Mouse (Mus musculus): ENCODE measurements at regions not wholly inside any gene's neighbourhood (a gene's known extent, or its start where the extent isn't known, plus 50 kb on each side); places are given as distances from the start of the nearest gene placed in this dataset.

DNA sequence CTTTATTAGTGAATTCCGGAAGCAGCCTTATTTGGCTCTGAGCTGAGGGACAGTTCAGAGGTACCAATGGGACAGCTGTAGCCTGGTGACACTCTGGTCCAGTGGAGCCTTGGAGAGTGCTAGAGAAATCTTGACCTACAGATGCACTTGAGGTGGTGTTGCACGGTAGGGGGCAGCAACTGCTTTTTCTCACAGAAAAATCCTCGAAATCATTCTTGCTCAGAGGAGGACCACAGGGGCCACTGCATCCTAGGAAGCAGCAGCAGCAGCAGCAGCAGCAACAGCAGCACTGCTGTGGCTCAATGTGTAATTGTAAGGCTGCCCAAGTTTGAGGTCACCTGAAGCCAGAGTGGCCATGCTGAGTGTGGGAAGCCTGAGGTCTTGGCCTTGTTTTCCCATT is 299.7 kb upstream of the Ppp2r3a start:
- no peak for DNase-seq

DNA sequence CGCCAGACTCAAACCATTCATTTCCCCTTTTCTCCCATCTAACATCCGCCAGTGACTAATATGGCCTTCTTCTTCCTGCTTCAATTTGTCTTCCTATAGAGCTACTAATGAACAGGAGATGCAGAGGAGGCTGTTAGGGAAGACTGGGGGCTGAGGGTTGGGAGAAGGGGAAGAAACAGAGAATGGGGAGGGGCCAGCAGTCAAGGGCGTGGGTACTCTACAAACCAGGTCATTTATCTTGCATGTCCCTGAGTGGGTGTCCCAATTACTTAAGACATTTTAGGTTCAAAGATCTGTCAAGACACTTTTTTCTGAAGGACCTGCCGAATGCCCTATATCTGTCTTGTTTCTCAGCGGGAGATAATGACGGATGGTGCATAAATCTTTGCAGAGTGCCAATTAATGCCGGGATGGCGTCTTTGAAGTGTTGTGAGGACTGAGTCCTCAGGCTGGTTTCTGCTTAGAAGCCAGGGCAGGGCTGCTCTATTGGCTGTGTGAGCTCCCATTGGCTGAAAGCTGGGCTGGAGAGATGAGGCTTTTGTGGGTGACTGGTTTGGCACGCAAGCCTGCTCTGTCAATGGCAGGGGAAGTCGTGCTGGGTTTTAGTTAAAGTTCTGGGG is 294.7 kb upstream of the Ppp2r3a start:
- no peak for DNase-seq

DNA sequence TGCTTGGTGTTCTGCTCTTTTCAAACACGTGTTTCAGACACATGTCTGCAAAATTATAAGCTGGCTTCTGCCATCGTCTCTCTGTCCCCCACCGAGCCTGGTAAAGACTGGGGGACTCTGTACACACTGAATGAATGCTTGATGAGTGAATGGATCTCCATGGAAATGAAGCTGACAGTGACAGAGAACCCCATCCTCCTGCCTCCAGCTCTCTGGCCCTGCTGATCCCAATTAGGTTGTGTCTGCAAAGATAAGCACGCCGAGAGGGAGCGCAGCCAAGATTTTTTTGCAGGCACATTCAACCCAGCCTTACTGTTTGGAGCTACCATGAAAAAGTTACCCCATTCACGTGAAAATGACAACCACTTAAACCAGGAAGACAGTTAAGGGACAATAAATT is 266.5 kb upstream of the Ppp2r3a start:
- no peak for DNase-seq

DNA sequence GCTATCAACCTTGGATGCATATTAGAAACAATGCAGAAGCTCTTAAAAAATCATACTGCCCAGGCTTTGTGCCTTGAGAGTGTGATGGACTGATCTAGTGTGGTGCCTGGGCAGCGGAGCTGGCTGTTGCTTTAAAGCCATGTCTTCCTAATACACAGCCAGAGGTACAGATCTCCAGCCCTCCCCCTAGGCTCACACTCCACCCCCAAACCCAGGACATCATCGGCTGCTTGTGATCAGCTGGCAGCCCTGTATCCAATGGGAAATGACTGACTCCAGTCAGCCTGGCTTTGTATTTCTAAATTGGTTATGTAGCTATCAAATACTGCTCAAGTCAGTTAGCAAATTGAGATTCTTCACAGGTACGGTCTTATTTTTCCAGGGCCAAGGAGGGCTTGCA is 259.2 kb upstream of the Ppp2r3a start:
- no peak for DNase-seq

DNA sequence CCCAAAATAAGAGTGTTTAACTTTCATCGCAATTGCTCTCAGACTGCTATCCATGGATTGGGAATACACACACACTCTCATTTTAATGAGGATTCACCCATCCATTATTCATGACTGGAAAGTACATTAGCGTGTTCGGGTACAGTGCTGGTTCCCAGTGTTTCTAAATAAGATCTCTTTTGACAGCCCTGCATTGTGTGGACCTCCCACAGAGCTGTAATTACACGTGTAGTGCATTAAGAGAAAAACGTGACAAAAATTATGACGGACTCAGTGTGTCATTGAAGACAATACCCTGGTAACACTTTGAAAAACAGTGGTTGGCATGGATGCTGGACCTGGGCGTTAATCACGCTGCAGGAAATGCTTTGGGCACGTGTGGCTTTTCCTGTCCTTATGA is 257.6 kb upstream of the Ppp2r3a start:
- DNase-seq: no peak

DNA sequence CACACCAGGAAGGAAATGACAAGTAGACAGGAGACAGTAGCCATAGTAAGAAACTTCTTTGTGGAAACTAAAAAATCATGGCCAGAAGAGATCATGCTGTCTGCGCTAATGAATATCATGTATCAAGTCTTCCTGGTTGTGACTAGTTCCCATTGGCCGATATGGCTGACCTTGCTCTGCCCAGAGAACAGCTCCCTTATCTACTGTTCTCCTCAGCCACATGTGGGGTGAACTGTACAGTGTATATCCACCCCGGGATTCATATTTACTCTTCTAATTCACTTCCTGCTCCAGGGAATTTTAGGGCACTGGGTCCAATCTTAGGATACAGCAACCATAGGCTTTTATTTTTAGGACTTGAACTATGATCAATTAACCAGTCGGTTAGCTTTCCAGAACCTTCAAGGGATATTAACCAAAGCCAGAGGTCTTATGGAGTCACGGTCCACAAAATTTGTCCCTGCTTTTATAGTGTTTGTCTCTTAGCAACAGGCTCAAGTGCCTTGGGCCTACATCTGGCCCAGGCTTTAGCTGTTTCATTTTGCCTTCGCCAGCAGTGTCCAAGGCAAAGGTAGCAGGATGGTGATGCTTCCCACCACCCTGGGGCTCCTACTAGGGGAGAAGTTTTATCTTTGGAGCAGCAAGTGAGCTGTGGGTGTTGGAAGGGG is 255.6 kb upstream of the Ppp2r3a start:
- no peak for DNase-seq

DNA sequence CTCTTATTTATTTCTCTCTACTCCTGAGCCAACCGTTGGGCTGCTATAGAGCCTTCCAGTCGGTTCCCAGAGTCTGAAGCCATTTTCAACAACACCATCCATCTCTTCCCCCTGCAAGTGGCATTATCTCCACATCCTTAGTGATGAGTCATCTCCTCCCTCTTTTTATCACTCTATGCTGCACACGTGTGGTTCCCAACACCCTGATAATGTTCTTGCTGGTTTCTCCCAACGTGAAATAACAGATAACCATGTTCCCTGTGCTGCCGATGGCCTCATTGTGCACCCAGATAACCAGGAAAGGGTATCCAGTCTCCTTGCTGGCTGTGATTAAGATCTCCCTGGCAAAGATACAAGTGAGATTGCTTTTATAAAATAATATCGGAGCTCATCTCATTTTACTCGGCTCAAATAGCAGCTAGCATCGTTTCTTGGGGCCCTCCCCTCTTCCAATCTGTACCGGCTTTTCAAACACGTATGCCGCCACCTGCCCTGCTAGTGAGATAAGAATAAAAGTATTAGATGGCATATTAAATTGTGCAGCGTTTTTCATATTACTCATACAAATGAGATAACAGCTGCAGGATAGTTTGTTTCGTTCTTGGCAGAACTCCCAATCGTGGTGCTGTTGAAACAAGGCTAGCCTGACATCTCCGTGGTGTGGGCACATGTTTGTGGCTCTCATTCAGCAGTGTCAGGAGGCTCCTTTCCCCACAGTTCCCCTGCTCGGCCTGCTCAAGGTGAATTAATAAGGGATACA is 250.3 kb upstream of the Ppp2r3a start:
- peak; percentile 57 for DNase-seq

DNA sequence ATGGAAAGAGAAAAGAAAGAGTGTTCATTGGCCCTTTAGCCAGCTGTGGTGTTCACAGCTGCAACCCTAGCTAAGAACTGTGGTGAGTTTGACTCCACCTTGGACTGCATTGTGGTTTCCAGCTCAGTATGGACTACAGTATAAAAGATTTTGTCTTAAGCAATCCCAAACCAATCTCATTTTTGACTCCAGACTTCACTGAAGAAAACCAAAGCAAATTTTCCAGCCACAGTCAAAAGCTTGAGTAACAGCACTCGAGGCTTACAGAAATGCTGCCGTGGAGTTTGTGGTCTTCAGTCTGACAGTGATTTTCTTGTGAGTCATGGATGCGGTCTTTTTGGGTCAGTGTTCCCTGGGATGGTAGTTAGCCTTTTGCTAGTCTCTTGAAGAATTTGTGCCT is 249.4 kb upstream of the Ppp2r3a start:
- DNase-seq: peak; percentile 2

DNA sequence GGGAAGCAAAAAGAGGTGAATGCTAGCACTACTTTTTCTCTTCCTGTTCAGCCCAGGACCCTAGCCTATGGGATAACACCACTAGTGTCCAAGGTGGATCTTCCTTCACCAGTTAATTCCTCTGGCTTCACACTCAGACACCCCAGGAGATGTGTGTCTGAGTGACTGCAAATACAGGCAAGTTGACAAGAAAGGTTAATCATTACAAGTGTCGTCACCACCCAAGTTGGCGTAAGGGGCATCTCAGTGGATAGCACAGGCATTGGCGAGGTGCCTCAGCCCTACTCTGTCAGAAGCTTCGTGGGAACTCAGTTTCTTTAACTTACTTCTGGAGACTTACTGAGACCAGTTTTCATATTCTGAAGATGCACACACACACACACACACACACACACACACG is 247.1 kb upstream of the Ppp2r3a start:
- DNase-seq: no peak

DNA sequence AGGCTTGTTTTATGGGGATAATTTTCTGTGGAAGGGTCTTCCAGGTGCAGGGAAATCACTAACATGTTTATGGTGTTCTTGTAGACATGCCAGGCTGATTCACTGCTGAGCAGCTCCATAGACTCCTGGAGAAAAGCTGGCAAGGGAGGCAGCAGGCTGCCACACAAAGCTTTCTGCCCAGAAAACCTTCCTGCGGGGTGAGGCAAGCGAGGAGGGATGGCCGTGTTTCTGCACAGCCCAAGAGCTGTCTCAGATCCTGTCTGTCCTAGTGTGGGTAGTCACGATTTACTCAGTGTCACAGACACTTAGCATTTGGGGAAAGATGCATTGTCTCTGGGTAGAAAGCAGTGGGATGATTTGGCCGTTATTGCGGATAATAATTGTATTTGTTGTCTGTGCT is 244.2 kb upstream of the Ppp2r3a start:
- DNase-seq: no peak

DNA sequence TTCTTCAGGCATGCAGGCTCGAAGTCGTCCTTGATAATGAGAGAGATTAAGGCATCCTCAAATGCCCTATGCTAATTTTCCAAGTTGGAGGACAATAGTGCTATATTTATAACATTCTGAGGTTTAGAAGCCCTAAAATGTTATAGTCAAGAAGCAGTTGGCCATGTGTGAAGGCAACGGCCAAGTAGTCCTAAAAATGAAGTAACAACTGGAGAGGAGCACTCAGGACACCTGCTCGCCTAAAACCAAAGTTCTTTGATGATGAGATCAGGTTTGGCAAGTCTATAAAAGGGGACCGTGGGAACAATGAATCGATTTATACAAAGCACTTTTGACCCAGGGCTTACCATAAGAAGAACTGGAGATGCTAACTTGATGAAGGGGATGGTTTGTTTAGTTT is 237.4 kb upstream of the Ppp2r3a start:
- DNase-seq: no peak

DNA sequence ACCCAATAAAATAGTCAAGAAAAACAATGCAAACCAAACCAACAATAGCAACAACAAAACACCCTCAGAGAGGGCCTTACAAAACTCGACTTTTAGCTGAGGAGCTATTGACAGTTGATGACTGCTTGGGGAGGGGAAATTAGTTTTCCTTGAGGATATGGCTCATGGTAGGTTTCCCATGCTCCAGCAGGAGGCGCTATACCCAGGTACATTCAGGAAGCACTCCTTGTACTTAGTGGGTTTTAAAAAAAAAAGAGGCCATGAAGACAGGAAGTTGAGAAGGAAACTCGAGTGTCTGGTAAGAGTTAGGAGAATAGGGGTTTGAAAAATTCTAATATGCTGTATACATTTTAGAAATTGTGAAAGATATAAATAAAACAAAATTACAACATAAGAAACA is 224.6 kb upstream of the Ppp2r3a start:
- DNase-seq: no peak

DNA sequence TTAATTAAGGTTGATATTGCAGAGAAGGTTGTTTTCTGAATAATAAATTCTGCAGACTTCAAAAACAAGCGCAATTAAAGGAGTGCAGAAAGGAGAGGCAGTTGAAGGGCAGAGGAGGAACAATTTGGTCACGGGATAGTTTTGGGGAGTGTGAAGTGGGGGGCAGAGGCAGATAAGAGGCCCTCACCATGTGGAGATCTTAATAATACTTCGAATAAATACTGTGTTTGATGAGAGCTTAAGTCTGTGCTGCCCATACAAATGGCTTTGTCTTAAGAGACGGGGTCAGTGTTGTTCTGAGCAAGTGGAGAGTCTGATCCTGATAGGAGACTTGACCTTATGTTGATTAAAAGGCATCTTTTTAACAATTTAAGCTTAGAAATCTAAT is 221.5 kb upstream of the Ppp2r3a start:
- no peak for DNase-seq

DNA sequence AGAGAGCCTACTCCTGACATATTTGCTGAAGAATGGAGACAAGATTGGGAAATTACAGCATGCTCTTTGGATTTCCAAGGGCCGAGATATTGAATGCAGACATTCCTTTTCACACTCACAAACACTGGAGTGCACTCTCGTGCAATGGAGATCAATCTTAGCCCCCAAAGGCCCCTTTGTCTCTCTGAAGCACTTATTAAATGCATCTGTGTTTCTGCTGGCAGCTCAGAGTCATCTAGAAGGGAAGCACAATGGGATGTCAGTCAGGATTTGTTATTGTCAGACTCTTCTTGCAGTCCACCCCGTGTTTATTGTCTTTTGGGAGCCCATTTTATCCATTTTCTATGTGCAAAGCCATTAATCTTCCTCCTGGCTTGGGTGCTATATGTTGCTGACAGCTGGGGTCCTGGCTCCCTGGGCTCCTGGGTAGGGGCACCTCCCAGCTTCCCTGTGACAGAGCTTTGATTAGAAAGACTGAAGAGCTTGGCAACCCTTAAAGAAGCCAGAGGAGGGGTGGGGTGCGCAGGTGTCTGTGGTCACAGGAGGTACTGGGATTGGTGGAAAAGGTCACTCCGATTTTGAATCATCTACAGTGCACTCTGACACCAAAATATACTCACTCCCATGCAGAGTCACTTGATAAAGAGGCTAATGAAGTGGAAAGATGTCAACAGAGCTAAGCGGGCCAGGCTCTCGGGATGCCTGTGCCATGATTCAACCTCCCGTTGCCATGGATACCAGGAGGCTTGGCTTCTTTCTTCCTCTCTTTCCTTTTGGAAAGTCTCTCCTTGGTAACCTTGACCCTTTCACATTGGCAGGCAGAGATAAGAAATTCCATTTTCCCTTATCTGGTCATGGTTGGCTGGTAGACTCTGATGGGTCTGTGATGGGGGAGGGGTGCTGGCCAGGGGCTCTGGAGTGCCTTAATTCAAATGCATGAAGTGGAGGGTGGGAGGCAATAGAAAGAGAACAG is 220.8 kb upstream of the Ppp2r3a start:
- DNase-seq: peak; percentile 84

DNA sequence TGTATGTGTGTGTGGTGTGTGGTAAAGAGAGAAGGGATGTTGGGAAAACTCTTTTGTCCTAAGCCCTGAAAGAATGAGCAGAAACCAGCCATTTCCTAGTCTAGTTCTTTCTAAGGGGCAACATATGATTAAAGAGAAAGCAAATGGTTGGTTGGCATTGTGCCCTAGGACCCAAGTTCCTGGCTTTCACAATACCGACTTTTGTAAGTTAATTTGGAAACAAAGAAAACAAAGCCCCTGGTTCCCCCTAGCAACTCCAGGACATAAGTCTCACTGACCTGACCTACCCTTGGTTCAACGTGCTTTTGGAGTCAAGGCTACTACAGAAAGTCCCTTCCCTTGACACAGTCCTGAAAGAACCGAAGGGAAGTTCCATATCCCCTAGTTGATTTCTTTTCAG is 220.1 kb upstream of the Ppp2r3a start:
- no peak for DNase-seq

DNA sequence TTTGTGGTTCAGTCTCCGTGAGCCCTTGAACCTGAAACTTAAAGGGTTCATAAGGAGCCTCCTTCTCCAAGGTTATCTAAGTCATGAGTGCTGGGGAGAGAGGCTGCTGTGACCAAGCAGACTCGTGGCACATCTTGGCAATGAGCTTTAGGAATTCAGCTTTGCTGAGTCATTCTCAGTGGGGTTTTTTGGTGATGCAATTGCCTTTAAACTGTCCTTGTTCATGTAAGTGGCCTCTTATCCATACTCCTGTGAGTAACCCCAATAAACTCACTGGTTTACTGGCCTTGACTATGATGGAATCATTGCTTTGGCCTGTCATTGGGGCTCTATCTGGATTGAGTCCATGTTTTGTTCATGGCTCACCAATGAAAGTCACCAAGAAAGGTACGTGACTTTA is 218.2 kb upstream of the Ppp2r3a start:
- peak; percentile 72 for DNase-seq

DNA sequence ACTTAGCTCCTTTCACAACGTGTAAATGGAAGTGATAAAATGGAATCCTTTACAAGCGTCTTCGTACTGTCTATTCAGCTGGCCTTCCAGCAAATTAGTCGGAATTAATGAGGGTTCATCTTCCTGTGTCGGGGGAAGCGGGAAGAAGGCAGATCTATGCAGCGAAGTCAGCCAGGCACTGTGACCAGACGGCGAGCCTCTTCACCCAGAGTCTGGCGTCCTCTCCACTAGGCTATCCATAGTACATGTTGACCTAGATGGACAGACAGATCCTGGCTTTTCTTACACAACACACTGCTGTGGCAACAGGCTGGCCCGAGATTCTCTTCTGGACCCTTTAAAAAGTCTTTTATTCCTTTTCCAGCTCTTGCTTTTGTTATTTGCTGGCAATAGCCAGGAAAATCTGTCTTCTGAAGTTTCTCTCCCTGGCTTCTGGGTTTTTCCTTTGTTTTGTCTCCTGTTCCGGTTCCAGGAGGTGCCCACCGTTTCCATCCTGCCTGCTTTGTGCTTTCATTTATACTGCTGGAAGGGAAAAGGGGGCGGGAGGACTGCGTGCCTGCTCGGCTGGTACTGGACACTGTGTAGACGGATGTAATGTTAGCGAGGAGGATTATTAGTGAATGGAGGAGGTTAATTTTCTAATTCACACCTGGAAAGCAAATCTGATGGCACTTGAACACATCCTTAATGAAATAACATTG is 213.3 kb upstream of the Ppp2r3a start:
- DNase-seq: no peak

DNA sequence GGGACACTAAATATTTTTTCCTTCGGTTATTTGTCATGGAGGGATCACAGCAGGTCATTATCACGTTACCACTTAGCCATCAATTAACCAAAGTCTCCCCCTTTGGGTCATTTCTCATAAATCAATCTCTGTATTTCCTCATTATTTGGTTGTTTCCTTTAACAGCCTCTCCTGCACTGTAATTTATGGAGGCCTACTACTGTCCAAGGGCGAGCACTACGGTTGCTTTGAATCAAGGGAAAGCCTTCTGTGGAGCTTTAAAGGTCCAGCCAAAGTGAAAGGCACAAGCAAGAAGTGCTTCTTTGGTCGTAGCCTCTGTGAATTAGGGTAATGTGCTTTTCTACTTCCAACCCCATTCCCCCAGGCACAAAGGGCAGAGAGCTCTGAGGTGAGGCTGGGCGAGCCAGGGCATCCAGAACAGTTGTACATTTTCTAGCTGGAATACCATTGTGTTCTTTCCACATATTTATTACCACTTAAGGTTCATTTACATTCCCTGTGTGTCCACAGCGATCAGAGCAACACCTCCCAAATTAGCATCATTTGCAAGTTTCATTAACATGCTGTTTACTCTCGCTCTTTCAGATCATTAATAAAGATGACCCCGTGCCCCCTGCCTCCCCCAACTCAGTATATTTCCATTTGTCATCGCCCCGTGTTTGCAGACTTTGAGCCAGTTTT is 207.5 kb upstream of the Ppp2r3a start:
- no peak for DNase-seq

DNA sequence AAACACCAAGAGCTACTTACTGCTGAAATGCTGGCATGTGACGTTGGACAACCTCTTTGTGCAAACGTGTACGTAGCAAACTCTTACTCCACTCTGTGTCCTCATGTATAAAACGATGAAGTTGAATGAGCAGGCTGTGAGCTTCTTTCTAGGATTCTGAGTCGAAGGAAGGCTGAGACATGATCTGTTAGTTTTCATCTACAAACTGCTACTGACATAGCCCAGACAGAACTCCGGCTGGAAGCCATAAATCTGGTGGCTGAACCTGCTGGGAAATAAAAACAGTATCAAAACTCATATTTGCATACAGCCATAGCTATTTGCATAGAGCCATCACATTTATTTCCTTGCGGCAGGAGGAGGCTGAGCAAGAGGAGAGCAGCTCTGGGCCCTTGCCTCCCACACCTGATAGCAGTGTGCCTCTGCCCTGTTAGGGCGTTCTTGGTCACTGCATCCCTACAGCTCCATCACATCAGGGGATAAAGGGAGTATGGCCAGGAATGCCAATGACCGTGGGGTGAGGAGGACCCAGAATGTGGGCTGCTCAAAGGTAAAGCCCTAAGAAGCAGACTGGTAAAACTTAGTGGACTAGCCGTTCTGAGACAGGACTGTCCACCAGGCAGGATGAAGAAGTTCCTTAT is 206.8 kb upstream of the Ppp2r3a start:
- no peak for DNase-seq

DNA sequence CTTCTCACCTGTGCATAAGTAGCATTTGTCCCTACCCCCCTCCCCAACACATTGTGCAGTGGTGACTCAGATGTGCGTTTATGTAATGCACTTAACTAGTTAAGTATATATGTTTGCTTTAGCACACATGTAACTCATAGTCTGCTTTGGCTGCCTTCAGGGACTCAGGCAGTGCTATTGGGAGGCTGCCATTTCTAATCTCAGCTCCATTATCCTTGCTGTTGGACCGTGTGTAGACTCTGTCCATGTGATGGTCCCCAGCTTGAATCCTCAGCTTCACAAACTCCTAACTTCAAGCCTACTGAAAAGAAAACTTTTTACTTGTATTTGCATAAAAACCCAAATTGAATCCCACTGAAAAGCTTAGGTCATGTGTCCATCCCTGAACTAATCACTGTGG is 194.7 kb upstream of the Ppp2r3a start:
- no peak for DNase-seq

DNA sequence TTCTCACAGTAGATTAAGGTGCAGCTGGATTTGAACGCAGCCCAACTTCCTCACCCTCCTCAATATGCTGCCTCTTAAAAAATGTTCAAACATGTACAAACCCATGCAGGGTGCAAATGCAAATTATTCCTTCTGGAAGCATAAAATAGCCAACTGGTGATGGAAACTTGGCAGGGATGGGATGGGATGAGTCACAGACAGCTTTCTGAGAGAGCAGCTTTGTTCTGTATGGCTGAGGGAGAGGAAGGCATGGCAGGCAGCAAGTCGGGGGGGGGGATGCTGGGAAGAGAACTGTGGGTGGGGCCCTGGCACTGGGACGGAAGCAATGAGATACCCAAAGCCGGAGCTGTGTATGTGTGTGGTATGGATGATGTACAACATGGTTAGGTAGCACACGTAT is 194.2 kb upstream of the Ppp2r3a start:
- DNase-seq: peak; percentile 48

All from adrenal gland, adult 2 months (tissue).